Mouse (Mus musculus) CH12.LX (cell line): ENCODE data around the gene Epb41l5.

ENCODE experiments used
- BHLHE40 ChIP-seq: IDR thresholded peaks from 2 replicates; pipeline ENCODE4 v1.6.1; 2011; ENCODE audit warnings: mild to moderate bottlenecking, low read depth, low read length, improper control_type of control experiment
- CTCF ChIP-seq, 2 experiments: IDR thresholded peaks in 1 of 2; conservative IDR thresholded peaks in 1 of 2; 2 replicates each; pipeline ENCODE4 v1.5.1; 2011 to 2012; ENCODE audit warnings: low read depth in 2 of 2, low read length in 2 of 2, improper control_type of control experiment in 1 of 2, inconsistent platforms in 1 of 2, mild to moderate bottlenecking in 1 of 2, moderate library complexity in 1 of 2
- ELF1 ChIP-seq: IDR thresholded peaks from 2 replicates; pipeline ENCODE4 v1.6.1; 2014; ENCODE audit warnings: low read depth, mild to moderate bottlenecking, inconsistent platforms, low read length, improper control_type of control experiment
- EP300 ChIP-seq: IDR thresholded peaks from 2 replicates; pipeline ENCODE4 v1.6.1; 2011; ENCODE audit warnings: low read length, improper control_type of control experiment
- ETS1 ChIP-seq: conservative IDR thresholded peaks from 2 replicates; pipeline ENCODE4 v1.6.1; 2012; ENCODE audit warnings: low read depth, mild to moderate bottlenecking, inconsistent platforms, low read length, improper control_type of control experiment, moderate library complexity
- HCFC1 ChIP-seq: IDR thresholded peaks from 2 replicates; pipeline ENCODE4 v1.6.1; 2012; ENCODE audit warnings: low read depth, mild to moderate bottlenecking, inconsistent platforms, low read length, improper control_type of control experiment
- MEF2A ChIP-seq: IDR thresholded peaks from 2 replicates; pipeline ENCODE4 v1.6.1; 2014; ENCODE audit warnings: low read depth, mild to moderate bottlenecking, inconsistent platforms, low read length, improper control_type of control experiment, borderline replicate concordance
- NELFE ChIP-seq: IDR thresholded peaks from 2 replicates; pipeline ENCODE4 v1.6.1; 2011; ENCODE audit warnings: low read depth, low read length, improper control_type of control experiment
- POLR2A ChIP-seq: IDR thresholded peaks from 2 replicates; pipeline ENCODE4 v1.6.1; 2011; ENCODE audit warnings: low read depth, mild to moderate bottlenecking, improper control_type of control experiment, low read length
- USF2 ChIP-seq: conservative IDR thresholded peaks from 2 replicates; pipeline ENCODE4 v1.6.1; 2011; ENCODE audit warnings: low read depth, low read length, improper control_type of control experiment
- ZC3H11A ChIP-seq: IDR thresholded peaks from 2 replicates; pipeline ENCODE4 v1.6.1; 2012; ENCODE audit warnings: low read depth, mild to moderate bottlenecking, inconsistent platforms, low read length, improper control_type of control experiment
- ZKSCAN1 ChIP-seq: IDR thresholded peaks from 2 replicates; pipeline ENCODE4 v1.6.1; 2012; ENCODE audit warnings: low read depth, inconsistent platforms, low read length, improper control_type of control experiment, borderline replicate concordance

- TF ChIP-seq HCFC1 (no peak), ETS1 (no peak), CTCF (conservative IDR thresholded peaks at IDR 0.05 in 1 of 2, IDR thresholded peaks at IDR 0.05 in 1 of 2; ENCODE audit: low read depth in 2 of 2, low read length in 2 of 2) (no peak), BHLHE40 (no peak), ZKSCAN1 (no peak), EP300 (no peak), ELF1 (no peak), POLR2A (no peak), ZC3H11A (no peak), USF2 (no peak), MEF2A (no peak), NELFE (no peak)
These were observed 151.3 kb downstream of the Epb41l5 start for GRCm38 (mm10) chr1:119497346-119498004.
